Mouse (Mus musculus) embryo, embryonic 9.5 days (tissue): ENCODE measurements around the gene Gm20741.

Experiments
- DNase-seq: peaks from one replicate; pipeline ENCODE4 v3.0.0-alpha.2; 2017; ENCODE audit errors: extremely low spot score

Gene Gm20741

GRCm38 (mm10) chr16:88811827-88812226, at the start of gene Gm20741:
Gene Gm20741, minus strand, starts transcription at chr16:88812220.
- DNase-seq = no peak

GRCm38 (mm10) chr16:88851450-88851849, 39.4 kb upstream of the Gm20741 start:
- peak; percentile 25 for DNase-seq

GRCm38 (mm10) chr16:88848558-88848957, 36.5 kb upstream of the Gm20741 start:
- DNase-seq = no peak

GRCm38 (mm10) chr16:88847363-88847762, 35.3 kb upstream of the Gm20741 start:
- no peak for DNase-seq

- DNase-seq = no peak
Measured at GRCm38 (mm10) chr16:88826978-88827377, 15.0 kb upstream of the Gm20741 start.

- DNase-seq = no peak
Measured at GRCm38 (mm10) chr16:88826095-88826652, 14.2 kb upstream of the Gm20741 start, which contains the start of gene Krtap14. Gene Krtap14, minus strand, starts transcription at chr16:88826145.

GRCm38 (mm10) chr16:88823736-88824135, 11.7 kb upstream of the Gm20741 start:
- DNase-seq = peak; percentile 22

- no peak for DNase-seq
Measured at GRCm38 (mm10) chr16:88820066-88820465, 8.0 kb upstream of the Gm20741 start, which contains the start of gene Krtap15. Gene Krtap15, plus strand, starts transcription at chr16:88820215.

- DNase-seq = no peak
Measured at GRCm38 (mm10) chr16:88786786-88787185, 25.2 kb downstream of the Gm20741 start.

- DNase-seq = no peak
Measured at GRCm38 (mm10) chr16:88777596-88777995, 34.4 kb downstream of the Gm20741 start, which contains the start of gene Gm5965. Gene Gm5965, plus strand, starts transcription at chr16:88777896.

- no peak for DNase-seq
Measured at GRCm38 (mm10) chr16:88774106-88774505, 37.9 kb downstream of the Gm20741 start, which contains the start of gene 2310057N15Rik. Gene 2310057N15Rik, minus strand, starts transcription at chr16:88774206.
